Mouse (Mus musculus): ENCODE results near the gene Etl4. TPM values are rescaled to one million over a fixed set of nuclear protein-coding genes. Genes with fewer than 3 reads are reported as not detected.

The Etl4 gene
- total RNA-seq, 2 experiments from 2014 or later = 57.5 to 85.3 TPM

- TF ChIP-seq CTCF (IDR thresholded peaks at IDR 0.05) = no peak
- no peak overlapping the region for H3K27ac ChIP-seq
- DNase-seq = no peak
- intact Hi-C loops (cut with DNase I) = loop anchor here (5.0 kb wide), 1 partner anchor 259 kb away; no protein-coding TSS in a partner anchor
- no peak overlapping the region for H3K4me3 ChIP-seq
Measured at GRCm38 (mm10) chr2:20776171-20776704, 866.7 kb downstream of the Etl4 start.

- peak; percentile 40 for DNase-seq
- no peak overlapping the region for H3K27ac ChIP-seq
- intact Hi-C loops (cut with DNase I) = loop anchor here (2.0 to 5.0 kb wide), 2 partner anchors 105 to 261 kb away; no protein-coding TSS in a partner anchor
- no peak overlapping the region for H3K4me3 ChIP-seq
- peak; percentile 45 for TF ChIP-seq CTCF (IDR thresholded peaks at IDR 0.05)
Measured at GRCm38 (mm10) chr2:20777931-20778330, 868.4 kb downstream of the Etl4 start.

- TF ChIP-seq CTCF (IDR thresholded peaks at IDR 0.05) = peak; percentile 92
- Histone ChIP-seq H3K4me3 (no peak overlapping the region), H3K27ac (no peak overlapping the region)
- intact Hi-C loops (cut with DNase I) = loop anchor here (1.0 to 5.0 kb wide), 3 partner anchors 107 to 502 kb away; no protein-coding TSS in a partner anchor
- peak; percentile 45 for DNase-seq
Measured at GRCm38 (mm10) chr2:20779484-20780381, 870.2 kb downstream of the Etl4 start.

GRCm38 (mm10) chr2:20801236-20801890, 891.8 kb downstream of the Etl4 start:
- H3K27ac ChIP-seq = no peak overlapping the region
- DNase-seq = no peak
- no peak for TF ChIP-seq CTCF (IDR thresholded peaks at IDR 0.05)
- no peak overlapping the region for H3K4me3 ChIP-seq
- intact Hi-C loops (cut with DNase I) = no loop called here

- H3K4me3 ChIP-seq = no peak overlapping the region
- DNase-seq = peak; percentile 46
- no peak overlapping the region for H3K27ac ChIP-seq
- no peak for TF ChIP-seq CTCF (IDR thresholded peaks at IDR 0.05)
- intact Hi-C loops (cut with DNase I) = no loop called here
Measured at GRCm38 (mm10) chr2:20811506-20811905, 901.9 kb downstream of the Etl4 start.

- DNase-seq = no peak
- no peak overlapping the region for H3K4me3 ChIP-seq
- H3K27ac ChIP-seq = no peak overlapping the region
- peak; percentile 43; the same call in 1 of the 2 replicates for TF ChIP-seq CTCF (IDR thresholded peaks at IDR 0.05)
- intact Hi-C loops (cut with DNase I) = no loop called here
Measured at GRCm38 (mm10) chr2:20813986-20814385, 904.4 kb downstream of the Etl4 start.

GRCm38 (mm10) chr2:20818226-20818625, 908.6 kb downstream of the Etl4 start:
- Histone ChIP-seq H3K4me3 (no peak overlapping the region), H3K27ac (no peak overlapping the region)
- intact Hi-C loops (cut with DNase I) = no loop called here
- TF ChIP-seq CTCF (IDR thresholded peaks at IDR 0.05) = no peak
- DNase-seq = no peak

GRCm38 (mm10) chr2:20826258-20826657, 916.7 kb downstream of the Etl4 start:
- intact Hi-C loops (cut with DNase I) = no loop called here

GRCm38 (mm10) chr2:20830882-20831281, 921.3 kb downstream of the Etl4 start:
- intact Hi-C loops (cut with DNase I) = no loop called here
- no peak for TF ChIP-seq CTCF (IDR thresholded peaks at IDR 0.05)
- DNase-seq = no peak
- no peak overlapping the region for H3K4me3 ChIP-seq
- no peak overlapping the region for H3K27ac ChIP-seq

More at GRCm38 (mm10) chr2:20826258-20826657, 916.7 kb downstream of the Etl4 start:
- DNase-seq = no peak
- H3K27ac ChIP-seq = no peak overlapping the region
- peak; percentile 10; the same call in 1 of the 2 replicates for TF ChIP-seq CTCF (IDR thresholded peaks at IDR 0.05)
- H3K4me3 ChIP-seq = no peak overlapping the region

GRCm38 (mm10) chr2:20831608-20832406, 922.2 kb downstream of the Etl4 start:
- Histone ChIP-seq H3K4me3 (no peak overlapping the region), H3K27ac (no peak overlapping the region)
- no peak for TF ChIP-seq CTCF (IDR thresholded peaks at IDR 0.05)
- no peak for DNase-seq
- intact Hi-C loops (cut with DNase I) = no loop called here

- no peak for TF ChIP-seq CTCF (IDR thresholded peaks at IDR 0.05)
- DNase-seq = no peak
- no peak overlapping the region for H3K4me3 ChIP-seq
- intact Hi-C loops (cut with DNase I) = no loop called here
- no peak overlapping the region for H3K27ac ChIP-seq
Measured at GRCm38 (mm10) chr2:20849346-20849745, 939.8 kb downstream of the Etl4 start.

Small RNA genes within 50 kb of the gene (microRNA-seq; reads per million reads assigned to microRNA genes)
- gene Gm44457 = not detected

Data from gastrocnemius, adult 2 months (tissue).